Comparison of ENCODE assay signal across 17 mouse cellular contexts in genomic region chr7:45695098-45695497, GRCm38 (mm10). TPM values are rescaled to one million over a fixed set of nuclear protein-coding genes. Genes with fewer than 3 reads are reported as not detected.
DNase-seq lines count a peak whose midpoint lies in the region; ATAC-seq and TF ChIP-seq lines count a peak whose summit lies in the region.
"Had no signal": no experiment of that assay in that cellular context is flagged by ENCODE, and none has a peak within 500 bp of the region (broad histone marks: within the 10 kb centered on the region; RNA-seq: fewer than 3 reads in every experiment).

No protein-coding gene starts in this region.

- peak; percentile 60 for DNase-seq in embryo, embryonic 10 days (ENCODE audit: low spot score)
- DNase-seq in embryo, embryonic 9.5 days (ENCODE audit: extremely low spot score): no peak
- DNase-seq in testis, postnatal 14 days (ENCODE audit: low spot score): no peak
- DNase-seq in induced T-regulatory cell, adult 2 months (ENCODE audit: low read depth): peak; percentile 21
- no peak for DNase-seq in ovary, postnatal 14 days (ENCODE audit: low spot score)
- DNase-seq in heart, adult 8-10 months (ENCODE audit: low spot score): no peak
- DNase-seq: cerebellum, adult 2 months; forebrain, postnatal 0 days; kidney, postnatal 14 days had no signal

- H3K4me3 ChIP-seq in testis, adult 2 months (ENCODE audit: control insufficient read depth, low read depth, low read length): peak overlapping the region; percentile 98
- no peak overlapping the region for H3K4me3 ChIP-seq in neural tube, embryonic 12.5 days
- H3K4me3 ChIP-seq: lung, embryonic 15.5 days; neural tube, embryonic 13.5 days had no signal

- no peak for TF ChIP-seq CTCF in testis, adult 2 months (IDR thresholded peaks at IDR 0.05; ENCODE audit: control insufficient read depth, insufficient read depth, insufficient replicate concordance, low read depth, low read length)

- no peaks in the 10 kb centered on the region for H3K36me3 ChIP-seq in testis, adult 2 months (ENCODE audit: control insufficient read depth, insufficient read depth, low read length)
- no peaks in the 10 kb centered on the region for H3K36me3 ChIP-seq in neural tube, embryonic 12.5 days
- H3K36me3 ChIP-seq: G1E; lung, embryonic 15.5 days; neural tube, embryonic 13.5 days had no signal

- WGBS in neural tube, embryonic 12.5 days: 4% methylated on average over 6 of the region's 6 CpGs

- ATAC-seq in neural tube, embryonic 12.5 days (ENCODE audit: low FRiP score, low read depth): peak; percentile 45; the same call in 1 of the 2 replicates
- ATAC-seq: forebrain, postnatal 0 days had no signal

- no peak for TF ChIP-seq POLR2A in testis, adult 2 months (IDR thresholded peaks at IDR 0.05; ENCODE audit: control insufficient read depth, low read depth, low read length)

- H3K4me1 ChIP-seq in testis, adult 2 months (ENCODE audit: control insufficient read depth, insufficient read depth, low read length): peaks cover 15% of the 10 kb centered on the region
- peaks cover 15% of the 10 kb centered on the region for H3K4me1 ChIP-seq in neural tube, embryonic 12.5 days

- no peaks in the 10 kb centered on the region for H3K27me3 ChIP-seq in testis, adult 2 months (ENCODE audit: control insufficient read depth, insufficient read depth, low read length)
- peaks cover 19% of the 10 kb centered on the region for H3K27me3 ChIP-seq in neural tube, embryonic 12.5 days (replicated peaks)

- H3K4me2 ChIP-seq in neural tube, embryonic 12.5 days (replicated peaks): no peak overlapping the region
- H3K4me2 ChIP-seq: lung, embryonic 15.5 days; neural tube, embryonic 13.5 days had no signal

- H3K9ac ChIP-seq in neural tube, embryonic 12.5 days: no peak overlapping the region
- H3K9ac ChIP-seq: forebrain, postnatal 0 days; lung, embryonic 15.5 days; neural tube, embryonic 13.5 days had no signal

- H3K9me3 ChIP-seq in neural tube, embryonic 12.5 days: no peaks in the 10 kb centered on the region
- H3K9me3 ChIP-seq: lung, embryonic 15.5 days; neural tube, embryonic 13.5 days had no signal

- peak overlapping the region; percentile 2; the same call in 1 of the 2 replicates for H3K27ac ChIP-seq in testis, adult 2 months (ENCODE audit: control insufficient read depth, insufficient read depth, low read depth, low read length)
- no peak overlapping the region for H3K27ac ChIP-seq in neural tube, embryonic 12.5 days
- H3K27ac ChIP-seq: lung, embryonic 15.5 days; neural tube, embryonic 13.5 days had no signal

RNA-seq across cellular contexts. Expression of gene Sec1, which starts 0.9 kb away (rescaled TPM):
- polyA plus RNA-seq in testis, adult 2 months (2012; rRNA removed): 61.0 and 71.6 TPM in 2 replicates
- polyA plus RNA-seq in neural tube, embryonic 12.5 days (2016; fragmentation: Nextera tagmentation; extraction: Ambion mirVana): 1.0 and 1.2 TPM in 2 replicates
- under 1 TPM in 3 of 4 experiments, not detected in 1; 0.16 to 0.25 (median 0.23) TPM for total RNA-seq in heart, adult 8-10 months (2022)
- total RNA-seq: G1E; liver, adult 2 months; megakaryocyte-erythroid progenitor cell, adult 5-6 weeks had no signal
- polyA plus RNA-seq: liver, adult 2 months had no signal

RNA-seq across cellular contexts. Expression of gene Car11, which starts 4.5 kb away (rescaled TPM):
- polyA plus RNA-seq in testis, adult 2 months (2012; rRNA removed): 2.3 and 3.3 TPM in 2 replicates
- 35.5 and 36.6 TPM in 2 replicates for polyA plus RNA-seq in neural tube, embryonic 12.5 days (2016; fragmentation: Nextera tagmentation; extraction: Ambion mirVana)
- total RNA-seq in heart, adult 8-10 months (2022): 1 to 10 TPM; 5.5 to 8.7 (median 8.1) TPM
- total RNA-seq: megakaryocyte-erythroid progenitor cell, adult 5-6 weeks had no signal

RNA-seq across cellular contexts. Expression of gene Dbp, which starts 9.8 kb away (rescaled TPM):
- polyA plus RNA-seq in testis, adult 2 months (2012; rRNA removed): 11.2 and 12.9 TPM in 2 replicates
- polyA plus RNA-seq in neural tube, embryonic 12.5 days (2016; fragmentation: Nextera tagmentation; extraction: Ambion mirVana): 4.1 TPM in 2 replicates
- total RNA-seq in heart, adult 8-10 months (2022): 100 to 1,000 TPM in 3 of 4 experiments, 10 to 100 TPM in 1; 72.2 to 183 (median 152) TPM

RNA-seq across cellular contexts. Expression of gene Ntn5, which starts 11.3 kb away (rescaled TPM):
- 6.5 and 10.8 TPM in 2 replicates for polyA plus RNA-seq in testis, adult 2 months (2012; rRNA removed)
- 1.2 and 1.7 TPM in 2 replicates for polyA plus RNA-seq in neural tube, embryonic 12.5 days (2016; fragmentation: Nextera tagmentation; extraction: Ambion mirVana)
- under 1 TPM in 2 of 4 experiments, not detected in 2; 0.22 to 0.25 TPM for total RNA-seq in heart, adult 8-10 months (2022)
- total RNA-seq: G1E; liver, adult 2 months; megakaryocyte-erythroid progenitor cell, adult 5-6 weeks had no signal
- polyA plus RNA-seq: heart, embryonic 14.5 days; liver, adult 2 months had no signal

RNA-seq across cellular contexts. Expression of gene Rpl18, which starts 20.2 kb away (rescaled TPM):
- 517 and 652 TPM in 2 replicates for polyA plus RNA-seq in testis, adult 2 months (2012; rRNA removed)
- polyA plus RNA-seq in neural tube, embryonic 12.5 days (2016; fragmentation: Nextera tagmentation; extraction: Ambion mirVana): 665 and 700 TPM in 2 replicates
- 100 to 1,000 TPM; 552 to 697 (median 598) TPM for total RNA-seq in heart, adult 8-10 months (2022)

Comparison
In these comparisons a context has a peak if more than half of its experiments do, and no peak if none do; other contexts are left out.
1. DNase-seq: peak in embryo, embryonic 10 days (single experiment) and induced T-regulatory cell, adult 2 months (single experiment); none in embryo, embryonic 9.5 days (single experiment), testis, postnatal 14 days (single experiment), ovary, postnatal 14 days (single experiment) and heart, adult 8-10 months (single experiment).
2. RNA of gene Sec1, which starts 0.9 kb away (polyA plus RNA-seq): 61.0 to 71.6 TPM in testis, adult 2 months; 1.0 to 1.2 TPM in neural tube, embryonic 12.5 days; every median in the first group is over 10 times any median in the second.